In the genomic region with DNA sequence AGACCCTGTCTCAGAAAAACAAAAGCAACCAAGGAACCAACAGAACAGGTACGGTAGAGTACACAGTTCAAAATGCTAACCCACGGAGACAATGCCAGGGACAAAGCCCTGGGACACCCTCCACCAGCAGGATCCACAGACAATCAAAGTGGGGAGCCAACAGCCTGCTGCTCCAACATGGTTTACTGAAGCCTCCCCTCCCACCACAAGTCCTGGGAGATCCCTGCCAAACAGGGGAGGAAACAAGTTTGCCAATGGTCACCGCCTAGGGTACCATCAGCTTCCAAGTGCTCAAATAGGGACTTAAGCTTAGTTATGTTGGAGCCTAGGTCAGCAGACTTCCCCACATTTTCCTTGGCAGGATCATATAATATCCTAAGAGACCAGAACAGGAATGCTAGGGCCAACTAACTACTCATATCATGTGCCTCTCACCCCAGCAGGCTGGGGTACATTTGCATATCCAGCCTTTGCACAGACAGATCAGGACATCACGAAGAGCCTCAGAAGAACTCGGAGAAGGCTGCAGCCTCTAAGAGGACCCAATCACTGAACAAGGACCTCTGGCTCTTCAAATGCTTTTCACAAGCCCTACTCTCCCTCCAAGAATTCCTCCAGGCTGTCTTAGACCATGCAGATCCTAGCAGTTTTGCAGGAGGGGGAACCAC, we compare ENCODE assay signal across 9 mouse cellular contexts. TPM values are rescaled to one million over a fixed set of nuclear protein-coding genes. Genes with fewer than 3 reads are reported as not detected.
DNase-seq lines count a peak whose midpoint lies in the region; ATAC-seq and TF ChIP-seq lines count a peak whose summit lies in the region.
"Had no signal": no experiment of that assay in that cellular context is flagged by ENCODE, and none has a peak within 500 bp of the region (broad histone marks: within the 10 kb centered on the region; RNA-seq: fewer than 3 reads in every experiment).

No protein-coding gene starts in this region.

- H3K36me3 ChIP-seq in heart, embryonic 14.5 days (ENCODE audit: control insufficient read depth, insufficient read depth, low read length) = peaks cover 13% of the 10 kb centered on the region
- H3K36me3 ChIP-seq in G1E (replicated peaks) = peaks cover 87% of the 10 kb centered on the region
- no peaks in the 10 kb centered on the region; the same call in 1 of the 2 replicates for H3K36me3 ChIP-seq in hindbrain, embryonic 11.5 days (ENCODE audit: control insufficient read depth, insufficient read depth, low read length)
- no peaks in the 10 kb centered on the region for H3K36me3 ChIP-seq in midbrain, embryonic 11.5 days (ENCODE audit: control insufficient read depth, insufficient read depth, low read length)

- peaks cover 48 to 75% of the 10 kb centered on the region in 2 experiments for H3K4me1 ChIP-seq in heart, embryonic 14.5 days (ENCODE audit: control insufficient read depth in 2 of 2, insufficient read depth in 2 of 2, low read length in 2 of 2)
- H3K4me1 ChIP-seq in G1E (ENCODE audit: insufficient read depth, low read depth, low read length) = peaks cover 91% of the 10 kb centered on the region
- H3K4me1 ChIP-seq in hindbrain, embryonic 11.5 days (replicated peaks; ENCODE audit: control insufficient read depth, insufficient read depth, low read length) = peaks cover 28% of the 10 kb centered on the region
- H3K4me1 ChIP-seq in midbrain, embryonic 11.5 days (ENCODE audit: control insufficient read depth, insufficient read depth, low read length) = peaks cover 47% of the 10 kb centered on the region

- peak overlapping the region; percentile 58 for H3K4me2 ChIP-seq in heart, embryonic 14.5 days (ENCODE audit: low read length)
- H3K4me2 ChIP-seq in hindbrain, embryonic 11.5 days (replicated peaks; ENCODE audit: low read depth, low read length) = no peak overlapping the region; the same call in 1 of the 2 replicates
- peak overlapping the region; percentile 8; the same call in 1 of the 2 replicates for H3K4me2 ChIP-seq in midbrain, embryonic 11.5 days

- H3K27ac ChIP-seq in heart, embryonic 14.5 days (replicated peaks in 1 of 2; ENCODE audit: control insufficient read depth in 1 of 2, insufficient read depth in 1 of 2, low read depth in 2 of 2, low read length in 2 of 2) = peak overlapping the region; percentile 52 to 91; a peak in 3 of 4 replicates
- H3K27ac ChIP-seq in hindbrain, embryonic 11.5 days (ENCODE audit: low read depth, low read length) = peak overlapping the region; percentile 27; the same call in 1 of the 2 replicates
- H3K27ac ChIP-seq in midbrain, embryonic 11.5 days (ENCODE audit: low read depth, low read length) = 0 out of 2 replicates have a peak overlapping the region, but pooled peaks have one; percentile 7

- no peaks in the 10 kb centered on the region for H3K9me3 ChIP-seq in heart, embryonic 14.5 days (ENCODE audit: control insufficient read depth, low read length)
- H3K9me3 ChIP-seq in G1E (replicated peaks) = no peaks in the 10 kb centered on the region
- no peaks in the 10 kb centered on the region for H3K9me3 ChIP-seq in hindbrain, embryonic 11.5 days (ENCODE audit: control insufficient read depth, low read length)
- H3K9me3 ChIP-seq in midbrain, embryonic 11.5 days (ENCODE audit: control insufficient read depth, low read length) = no peaks in the 10 kb centered on the region

- H3K27me3 ChIP-seq in heart, embryonic 14.5 days (ENCODE audit: control insufficient read depth, insufficient read depth, low read length) = no peaks in the 10 kb centered on the region
- H3K27me3 ChIP-seq in G1E (ENCODE audit: insufficient read depth, low read length) = no peaks in the 10 kb centered on the region
- no peaks in the 10 kb centered on the region for H3K27me3 ChIP-seq in hindbrain, embryonic 11.5 days (ENCODE audit: control insufficient read depth, insufficient read depth, low read length)
- no peaks in the 10 kb centered on the region for H3K27me3 ChIP-seq in midbrain, embryonic 11.5 days (ENCODE audit: control insufficient read depth, insufficient read depth, low read length)

- TF ChIP-seq CTCF in G1E (IDR thresholded peaks at IDR 0.05; ENCODE audit: low read depth, low read length) = no peak

- peak overlapping the region; percentile 62 for H3K9ac ChIP-seq in heart, embryonic 14.5 days (ENCODE audit: low read length)
- 0 out of 2 replicates have a peak overlapping the region, but pooled peaks have one; percentile 7 for H3K9ac ChIP-seq in hindbrain, embryonic 11.5 days (ENCODE audit: low read depth, low read length)
- peak overlapping the region; percentile 31; the same call in 1 of the 2 replicates for H3K9ac ChIP-seq in midbrain, embryonic 11.5 days (ENCODE audit: low read length)

- no peak for ATAC-seq in heart, embryonic 14.5 days (ENCODE audit: insufficient number of reproducible peaks, insufficient read depth, low FRiP score, low read depth)
- ATAC-seq in G1E (ENCODE audit: extremely low read depth, insufficient number of reproducible peaks, low FRiP score, poor library complexity, severe bottlenecking) = no peak
- no peak for ATAC-seq in hindbrain, embryonic 11.5 days (ENCODE audit: low FRiP score)
- no peak for ATAC-seq in midbrain, embryonic 11.5 days (ENCODE audit: low FRiP score)

- no peak for DNase-seq in heart, postnatal 36 days
- DNase-seq in G1E (ENCODE audit: low spot score) = no peak
- no peak for DNase-seq in hindbrain, embryonic 11.5 days (ENCODE audit: low spot score)
- no peak for DNase-seq in midbrain, embryonic 11.5 days (ENCODE audit: low spot score, missing footprints)
- no peak for DNase-seq in cerebellum, postnatal 14 days
- no peak for DNase-seq in thymus, adult 18-20 months
- no peak for DNase-seq in gastrocnemius, postnatal 4 days (ENCODE audit: low spot score in 2 of 2)

- WGBS in heart, embryonic 14.5 days = 71% methylated on average over 5 of the region's 5 CpGs
- WGBS in hindbrain, embryonic 11.5 days = 77% methylated on average over 5 of the region's 5 CpGs
- 81% methylated on average over 5 of the region's 5 CpGs for WGBS in midbrain, embryonic 11.5 days

- H3K4me3 ChIP-seq in heart, embryonic 14.5 days (ENCODE audit: control insufficient read depth in 1 of 2, insufficient read depth in 1 of 2, low read depth in 1 of 2, low read length in 2 of 2) = peak overlapping the region in 1 of 2 experiments; percentile 20; a peak in 1 of 4 replicates
- peak overlapping the region; percentile 69; the same call in 1 of the 2 replicates for H3K4me3 ChIP-seq in G1E (ENCODE audit: low read depth, low read length)
- H3K4me3 ChIP-seq in hindbrain, embryonic 11.5 days (ENCODE audit: low read depth, low read length) = no peak overlapping the region
- H3K4me3 ChIP-seq in midbrain, embryonic 11.5 days (ENCODE audit: low read depth, low read length) = no peak overlapping the region

- intact Hi-C loops in heart, postnatal 36 days (cut with DNase I) = loop anchor here (5.0 kb wide), 2 partner anchors 97 to 117 kb away; a partner anchor contains a TSS

RNA-seq across cellular contexts. Expression of a gene that starts 13.6 kb away (rescaled TPM):
- polyA plus RNA-seq in heart, embryonic 14.5 days (2014; fragmentation: Nextera tagmentation; extraction: Ambion mirVana) = 13.1 and 14.9 TPM in 2 replicates
- 10 to 100 TPM; 26.2 to 28.5 TPM for total RNA-seq in heart, postnatal 36 days (2021)
- total RNA-seq in G1E (2014; fragmentation: Nextera tagmentation) (118 and 125 TPM in 2 replicates), G1E (2017) (151 and 154 TPM in 2 replicates)
- polyA plus RNA-seq in G1E (2012) = 311 and 332 TPM in 2 replicates
- 29.4 and 30.7 TPM in 2 replicates for polyA plus RNA-seq in hindbrain, embryonic 11.5 days (2014; fragmentation: Nextera tagmentation; extraction: Ambion mirVana)
- 29.2 and 32.3 TPM in 2 replicates for polyA plus RNA-seq in midbrain, embryonic 11.5 days (2014; fragmentation: Nextera tagmentation; extraction: Ambion mirVana)
- total RNA-seq in gastrocnemius, postnatal 4 days (2021) = 10 to 100 TPM; 39.5 to 42.9 TPM

RNA-seq across cellular contexts. Expression of a gene that starts 19.2 kb away (rescaled TPM):
- 0.12 TPM in 1 of 2 replicates, not detected in the other for polyA plus RNA-seq in heart, embryonic 14.5 days (2014; fragmentation: Nextera tagmentation; extraction: Ambion mirVana)
- not detected for total RNA-seq in heart, postnatal 36 days (2021)
- total RNA-seq in G1E (2014; fragmentation: Nextera tagmentation) (not detected in 2 replicates), G1E (2017) (not detected in 2 replicates)
- not detected in 2 replicates for polyA plus RNA-seq in G1E (2012)
- polyA plus RNA-seq in hindbrain, embryonic 11.5 days (2014; fragmentation: Nextera tagmentation; extraction: Ambion mirVana) = not detected in 2 replicates
- 0.08 TPM in 1 of 2 replicates, not detected in the other for polyA plus RNA-seq in midbrain, embryonic 11.5 days (2014; fragmentation: Nextera tagmentation; extraction: Ambion mirVana)
- not detected for total RNA-seq in gastrocnemius, postnatal 4 days (2021)

RNA-seq across cellular contexts. Expression of a gene that starts 33.7 kb away (rescaled TPM):
- not detected in 2 replicates for polyA plus RNA-seq in heart, embryonic 14.5 days (2014; fragmentation: Nextera tagmentation; extraction: Ambion mirVana)
- not detected for total RNA-seq in heart, postnatal 36 days (2021)
- total RNA-seq in G1E (2014; fragmentation: Nextera tagmentation) (not detected in 2 replicates), G1E (2017) (0.11 TPM in 1 of 2 replicates, not detected in the other)
- not detected in 2 replicates for polyA plus RNA-seq in G1E (2012)
- polyA plus RNA-seq in hindbrain, embryonic 11.5 days (2014; fragmentation: Nextera tagmentation; extraction: Ambion mirVana) = 0.09 and 0.11 TPM in 2 replicates
- polyA plus RNA-seq in midbrain, embryonic 11.5 days (2014; fragmentation: Nextera tagmentation; extraction: Ambion mirVana) = 3.0 and 3.1 TPM in 2 replicates
- total RNA-seq in gastrocnemius, postnatal 4 days (2021) = not detected
- total RNA-seq: neutrophil, adult 5-6 weeks had no signal

RNA-seq across cellular contexts. Expression of a gene that starts 43.7 kb away (rescaled TPM):
- polyA plus RNA-seq in heart, embryonic 14.5 days (2014; fragmentation: Nextera tagmentation; extraction: Ambion mirVana) = not detected in 2 replicates
- total RNA-seq in heart, postnatal 36 days (2021) = not detected
- total RNA-seq in G1E (2014; fragmentation: Nextera tagmentation) (not detected in 2 replicates), G1E (2017) (not detected in 2 replicates)
- polyA plus RNA-seq in G1E (2012) = not detected in 2 replicates
- not detected in 2 replicates for polyA plus RNA-seq in hindbrain, embryonic 11.5 days (2014; fragmentation: Nextera tagmentation; extraction: Ambion mirVana)
- not detected in 2 replicates for polyA plus RNA-seq in midbrain, embryonic 11.5 days (2014; fragmentation: Nextera tagmentation; extraction: Ambion mirVana)
- under 1 TPM in 1 of 2 experiments, not detected in 1; 0.16 TPM for total RNA-seq in gastrocnemius, postnatal 4 days (2021)
- total RNA-seq: neutrophil, adult 5-6 weeks had no signal

RNA-seq across cellular contexts. Expression of a gene that starts 47.9 kb away (rescaled TPM):
- 0.12 TPM in 1 of 2 replicates, not detected in the other for polyA plus RNA-seq in heart, embryonic 14.5 days (2014; fragmentation: Nextera tagmentation; extraction: Ambion mirVana)
- not detected for total RNA-seq in heart, postnatal 36 days (2021)
- total RNA-seq in G1E (2014; fragmentation: Nextera tagmentation) = not detected in 2 replicates
- total RNA-seq in G1E (2017) = not detected in 2 replicates
- not detected in 2 replicates for polyA plus RNA-seq in G1E (2012)
- not detected in 2 replicates for polyA plus RNA-seq in hindbrain, embryonic 11.5 days (2014; fragmentation: Nextera tagmentation; extraction: Ambion mirVana)
- polyA plus RNA-seq in midbrain, embryonic 11.5 days (2014; fragmentation: Nextera tagmentation; extraction: Ambion mirVana) = not detected in 2 replicates
- total RNA-seq in gastrocnemius, postnatal 4 days (2021) = not detected
- total RNA-seq: neutrophil, adult 5-6 weeks had no signal

Comparison
In these comparisons a context has a peak if more than half of its experiments do, and no peak if none do; other contexts are left out.
1. H3K27ac ChIP-seq: peak in every context shown above with its lines; median percentile 72 in heart, embryonic 14.5 days; 27 in hindbrain, embryonic 11.5 days; 7 in midbrain, embryonic 11.5 days.
2. H3K9ac ChIP-seq: peak in every context shown above with its lines; median percentile 62 in heart, embryonic 14.5 days; 31 in midbrain, embryonic 11.5 days; 7 in hindbrain, embryonic 11.5 days.